Mouse (Mus musculus): ENCODE data around the gene Homer2.

The Homer2 gene

GRCm38 (mm10) chr7:81557252-81557984 lies 149.9 kb downstream of the Homer2 start:
- DNase-seq = no peak

GRCm38 (mm10) chr7:81556839-81557238 lies 150.5 kb downstream of the Homer2 start:
- DNase-seq = no peak

- DNase-seq = peak; percentile 64 to 70
Observed at GRCm38 (mm10) chr7:81554369-81554768, 153.0 kb downstream of the Homer2 start.

- no peak for DNase-seq
Observed at GRCm38 (mm10) chr7:81553589-81553988, 153.7 kb downstream of the Homer2 start.
